9 mouse cellular contexts compared by ENCODE assay signal in the genomic region with DNA sequence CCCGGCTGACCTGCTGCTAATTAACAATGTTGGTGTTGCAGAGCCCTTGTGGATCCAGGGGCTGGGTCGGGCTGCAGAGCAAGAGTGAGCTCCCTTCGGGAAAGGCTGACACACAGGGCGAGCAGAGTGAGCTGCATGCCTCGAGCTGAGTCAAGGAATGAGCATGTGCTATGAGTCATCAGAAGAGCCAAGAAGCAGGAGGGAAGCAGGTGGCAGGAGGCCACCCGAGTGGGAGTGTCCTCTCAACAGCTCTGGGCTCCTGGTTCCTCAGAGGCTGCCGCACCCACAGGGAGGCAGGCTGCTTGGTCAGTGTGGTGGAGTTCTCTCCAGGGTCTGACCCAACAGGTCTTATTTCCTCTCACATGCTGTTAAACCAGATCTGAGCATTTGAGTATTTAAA.
DNase-seq lines count a peak whose midpoint lies in the region; ATAC-seq lines count a peak whose summit lies in the region.
"Had no signal": no experiment of that assay in that cellular context is flagged by ENCODE, and none has a peak within 500 bp of the region (broad histone marks: within the 10 kb centered on the region; RNA-seq: fewer than 3 reads in every experiment).

No protein-coding gene starts in this region.

- WGBS in heart, embryonic 15.5 days, result 15% methylated on average over 7 of the region's 7 CpGs
- WGBS in stomach, embryonic 16.5 days, result 21% methylated on average over 7 of the region's 7 CpGs
- 57% methylated on average over 7 of the region's 7 CpGs for WGBS in forebrain, embryonic 16.5 days
- WGBS in midbrain, embryonic 10.5 days, result 61% methylated on average over 7 of the region's 7 CpGs

- H3K36me3 ChIP-seq in heart, embryonic 15.5 days, result no peaks in the 10 kb centered on the region
- no peaks in the 10 kb centered on the region for H3K36me3 ChIP-seq in stomach, embryonic 16.5 days (ENCODE audit: control insufficient read depth, insufficient read depth, low read length)
- no peaks in the 10 kb centered on the region for H3K36me3 ChIP-seq in forebrain, embryonic 16.5 days (ENCODE audit: control insufficient read depth, insufficient read depth)
- H3K36me3 ChIP-seq in midbrain, embryonic 10.5 days, result no peaks in the 10 kb centered on the region

- no peak overlapping the region for H3K27ac ChIP-seq in heart, embryonic 15.5 days
- H3K27ac ChIP-seq in stomach, embryonic 16.5 days (ENCODE audit: low read length), result peak overlapping the region; percentile 47; the same call in 1 of the 2 replicates
- no peak overlapping the region for H3K27ac ChIP-seq in forebrain, embryonic 16.5 days (ENCODE audit: low read length)
- H3K27ac ChIP-seq in midbrain, embryonic 10.5 days (replicated peaks), result no peak overlapping the region

- peak; percentile 52 for DNase-seq in 416B (ENCODE audit: low read depth)
- DNase-seq in Muller cell, postnatal 12 days (ENCODE audit: inconsistent ontology term), result peak; percentile 96
- DNase-seq in left cerebral cortex, adult 8-10 months (ENCODE audit: low spot score in 2 of 2), result peak; percentile 52 to 95
- no peak for DNase-seq in midbrain, embryonic 10.5 days (ENCODE audit: low spot score)

- H3K4me1 ChIP-seq in heart, embryonic 15.5 days (replicated peaks), result peaks cover 22% of the 10 kb centered on the region
- H3K4me1 ChIP-seq in stomach, embryonic 16.5 days (ENCODE audit: control insufficient read depth, insufficient read depth, low read length), result no peaks in the 10 kb centered on the region
- H3K4me1 ChIP-seq in forebrain, embryonic 16.5 days (replicated peaks; ENCODE audit: control insufficient read depth, insufficient read depth, low read length), result peaks cover 9% of the 10 kb centered on the region
- H3K4me1 ChIP-seq in midbrain, embryonic 10.5 days, result peaks cover 13% of the 10 kb centered on the region

- no peak overlapping the region for H3K4me3 ChIP-seq in heart, embryonic 15.5 days
- H3K4me3 ChIP-seq in stomach, embryonic 16.5 days (replicated peaks; ENCODE audit: low read length), result no peak overlapping the region
- no peak overlapping the region for H3K4me3 ChIP-seq in forebrain, embryonic 16.5 days (replicated peaks; ENCODE audit: low read length)
- H3K4me3 ChIP-seq in midbrain, embryonic 10.5 days, result no peak overlapping the region
- H3K4me3 ChIP-seq: megakaryocyte, embryonic 14.5 days had no signal

- peak; percentile 65 for ATAC-seq in common myeloid progenitor, adult 5-6 weeks (replicated peaks; ENCODE audit: low read depth, poor library complexity, severe bottlenecking)
- peak; percentile 62; the same call in 1 of the 2 replicates for ATAC-seq in heart, embryonic 15.5 days (replicated peaks; ENCODE audit: insufficient number of reproducible peaks, insufficient read depth, low FRiP score, low read depth)
- peak; percentile 96 for ATAC-seq in stomach, embryonic 16.5 days (ENCODE audit: insufficient read depth, low FRiP score)
- no peak for ATAC-seq in forebrain, embryonic 16.5 days

- H3K4me2 ChIP-seq in heart, embryonic 15.5 days, result no peak overlapping the region
- H3K4me2 ChIP-seq in stomach, embryonic 16.5 days (ENCODE audit: low read depth, low read length), result no peak overlapping the region
- H3K4me2 ChIP-seq in forebrain, embryonic 16.5 days (ENCODE audit: low read length), result no peak overlapping the region

- H3K27me3 ChIP-seq in heart, embryonic 15.5 days, result 0 out of 2 replicates have a peak, but pooled peaks cover 6% of the 10 kb centered on the region
- H3K27me3 ChIP-seq in stomach, embryonic 16.5 days (ENCODE audit: control insufficient read depth, insufficient read depth, low read length), result no peaks in the 10 kb centered on the region
- no peaks in the 10 kb centered on the region for H3K27me3 ChIP-seq in forebrain, embryonic 16.5 days (replicated peaks; ENCODE audit: control insufficient read depth, insufficient read depth, low read length)
- no peaks in the 10 kb centered on the region; the same call in 1 of the 2 replicates for H3K27me3 ChIP-seq in midbrain, embryonic 10.5 days (ENCODE audit: low read depth, poor library complexity, severe bottlenecking)

- H3K9ac ChIP-seq in heart, embryonic 15.5 days, result 0 out of 2 replicates have a peak overlapping the region, but pooled peaks have one; percentile 9
- no peak overlapping the region for H3K9ac ChIP-seq in stomach, embryonic 16.5 days (ENCODE audit: low read length)
- H3K9ac ChIP-seq in forebrain, embryonic 16.5 days (replicated peaks; ENCODE audit: low read depth, low read length), result no peak overlapping the region

- no peaks in the 10 kb centered on the region for H3K9me3 ChIP-seq in heart, embryonic 15.5 days (replicated peaks)
- no peaks in the 10 kb centered on the region for H3K9me3 ChIP-seq in stomach, embryonic 16.5 days (replicated peaks; ENCODE audit: control insufficient read depth, low read length)
- no peaks in the 10 kb centered on the region for H3K9me3 ChIP-seq in forebrain, embryonic 16.5 days (ENCODE audit: control insufficient read depth, low read length)
- H3K9me3 ChIP-seq in midbrain, embryonic 10.5 days (replicated peaks), result no peaks in the 10 kb centered on the region
